Mouse (Mus musculus) midbrain, embryonic 12.5 days (tissue): ENCODE results near the gene Rab3gap2. TPM values are rescaled to one million over a fixed set of nuclear protein-coding genes. Genes with fewer than 3 reads are reported as not detected.

Experiments used
- ATAC-seq: fragments of 200-750 bp; cut with Nextera tagmentation; 2 replicates; pipeline ENCODE4 v1.8.0; 2017; ENCODE audit warnings: low read depth, moderate TSS enrichment, moderate library complexity; ENCODE audit not compliant: low FRiP score
- H3K27ac ChIP-seq: fragments of 300-500 bp; sonication (generic); replicated peaks from 2 replicates; pipeline ENCODE4 v1.5.1; 2016; ENCODE audit warnings: mild to moderate bottlenecking
- H3K27me3 ChIP-seq: fragments of 300-500 bp; sonication (generic); 2 replicates; pipeline ENCODE4 v1.6.1; 2016; ENCODE audit warnings: mild to moderate bottlenecking
- H3K36me3 ChIP-seq: fragments of 300-500 bp; sonication (generic); 2 replicates; pipeline ENCODE4 v1.6.1; 2016
- H3K4me1 ChIP-seq: fragments of 300-500 bp; sonication (generic); 2 replicates; pipeline ENCODE4 v1.6.1; 2016
- H3K4me2 ChIP-seq: fragments of 300-500 bp; sonication (generic); replicated peaks from 2 replicates; pipeline ENCODE4 v1.6.1; 2016; ENCODE audit warnings: mild to moderate bottlenecking, moderate library complexity
- H3K4me3 ChIP-seq: fragments of 300-500 bp; sonication (generic); 2 replicates; pipeline ENCODE4 v1.5.1; 2016; ENCODE audit warnings: mild to moderate bottlenecking
- H3K9ac ChIP-seq: fragments of 300-500 bp; sonication (generic); replicated peaks from 2 replicates; pipeline ENCODE4 v1.6.1; 2016; ENCODE audit warnings: mild to moderate bottlenecking, moderate library complexity
- H3K9me3 ChIP-seq: fragments of 300-500 bp; sonication (generic); 2 replicates; pipeline ENCODE4 v1.6.1; 2016; ENCODE audit warnings: mild to moderate bottlenecking
- WGBS: fragments of 180-500 bp; shearing (Covaris S2); methylation state at CpG from one replicate; pipeline ENCODE4 v1.1.7; 2016; 5-methylcytosine and 5-hydroxymethylcytosine counted together
- polyA plus RNA-seq: library from polyadenylated mRNA; unstranded; fragments of >200 nt; fragmentation: Nextera tagmentation; extraction: Ambion mirVana; gene quantifications from 2 replicates; pipeline ENCODE4 v1.2.1, GENCODE M21; 2016

Rab3gap2 gene
- polyA plus RNA-seq, 1 experiment from 2014 or later: 25.0 TPM

GRCm38 (mm10) chr1:185268675-185269074 is 64.8 kb downstream of the Rab3gap2 start:
- Histone ChIP-seq H3K9me3 (no peaks in the 10 kb centered on the region), H3K4me2 (no peak overlapping the region), H3K36me3 (peaks cover 81% of the 10 kb centered on the region), H3K4me1 (no peaks in the 10 kb centered on the region), H3K27me3 (no peaks in the 10 kb centered on the region), H3K27ac (no peak overlapping the region), H3K4me3 (no peak overlapping the region), H3K9ac (no peak overlapping the region)
- ATAC-seq: no peak
- 82% methylated on average over 4 of the region's 4 CpGs for WGBS

- Histone ChIP-seq H3K4me1 (no peaks in the 10 kb centered on the region), H3K4me2 (no peak overlapping the region), H3K4me3 (no peak overlapping the region), H3K27me3 (no peaks in the 10 kb centered on the region), H3K9me3 (no peaks in the 10 kb centered on the region), H3K27ac (no peak overlapping the region), H3K9ac (no peak overlapping the region), H3K36me3 (peaks cover 72% of the 10 kb centered on the region)
- no peak for ATAC-seq
- 91% methylated on average over 8 of the region's 8 CpGs for WGBS
Observed at GRCm38 (mm10) chr1:185270403-185271097, 66.6 kb downstream of the Rab3gap2 start.

- no peak overlapping the region for H3K4me2 ChIP-seq
- H3K27ac ChIP-seq: no peak overlapping the region
- peaks cover 75% of the 10 kb centered on the region for H3K36me3 ChIP-seq
- H3K4me3 ChIP-seq: no peak overlapping the region
- WGBS: 94% methylated on average over 9 of the region's 9 CpGs
- no peak overlapping the region for H3K9ac ChIP-seq
- H3K4me1 ChIP-seq: no peaks in the 10 kb centered on the region
- no peaks in the 10 kb centered on the region for H3K27me3 ChIP-seq
- no peak for ATAC-seq
- H3K9me3 ChIP-seq: no peaks in the 10 kb centered on the region
Observed at GRCm38 (mm10) chr1:185271373-185271772, 67.5 kb downstream of the Rab3gap2 start.

- no peak overlapping the region for H3K4me2 ChIP-seq
- WGBS: 90% methylated on average over 5 of the region's 5 CpGs
- H3K4me1 ChIP-seq: no peaks in the 10 kb centered on the region
- no peaks in the 10 kb centered on the region for H3K27me3 ChIP-seq
- no peak overlapping the region for H3K27ac ChIP-seq
- H3K36me3 ChIP-seq: peaks cover 78% of the 10 kb centered on the region
- no peak for ATAC-seq
- H3K9me3 ChIP-seq: no peaks in the 10 kb centered on the region
- H3K4me3 ChIP-seq: no peak overlapping the region
- no peak overlapping the region for H3K9ac ChIP-seq
Observed at GRCm38 (mm10) chr1:185274819-185275545, 71.1 kb downstream of the Rab3gap2 start.

GRCm38 (mm10) chr1:185275976-185276375 is 72.1 kb downstream of the Rab3gap2 start:
- Histone ChIP-seq H3K9ac (no peak overlapping the region), H3K27me3 (no peaks in the 10 kb centered on the region), H3K27ac (no peak overlapping the region), H3K4me1 (no peaks in the 10 kb centered on the region), H3K36me3 (peaks cover 82% of the 10 kb centered on the region), H3K4me2 (no peak overlapping the region), H3K9me3 (no peaks in the 10 kb centered on the region), H3K4me3 (no peak overlapping the region)
- ATAC-seq: no peak
- 95% methylated on average over 7 of the region's 7 CpGs for WGBS

GRCm38 (mm10) chr1:185277022-185277421 is 73.1 kb downstream of the Rab3gap2 start:
- Histone ChIP-seq H3K4me1 (no peaks in the 10 kb centered on the region), H3K9ac (no peak overlapping the region), H3K4me2 (no peak overlapping the region), H3K36me3 (peaks cover 82% of the 10 kb centered on the region), H3K27ac (no peak overlapping the region), H3K4me3 (no peak overlapping the region), H3K27me3 (no peaks in the 10 kb centered on the region), H3K9me3 (no peaks in the 10 kb centered on the region)
- WGBS: 90% methylated on average over 11 of the region's 11 CpGs
- ATAC-seq: no peak

- Histone ChIP-seq H3K9me3 (no peaks in the 10 kb centered on the region), H3K36me3 (peaks cover 84% of the 10 kb centered on the region), H3K27ac (no peak overlapping the region), H3K4me3 (no peak overlapping the region), H3K9ac (no peak overlapping the region), H3K4me1 (no peaks in the 10 kb centered on the region), H3K4me2 (no peak overlapping the region), H3K27me3 (no peaks in the 10 kb centered on the region)
- 91% methylated on average over 9 of the region's 9 CpGs for WGBS
- no peak for ATAC-seq
Observed at GRCm38 (mm10) chr1:185279288-185279687, 75.4 kb downstream of the Rab3gap2 start.

GRCm38 (mm10) chr1:185280616-185281015 is 76.7 kb downstream of the Rab3gap2 start:
- no peaks in the 10 kb centered on the region for H3K9me3 ChIP-seq
- H3K4me1 ChIP-seq: no peaks in the 10 kb centered on the region; the same call in 1 of the 2 replicates
- H3K36me3 ChIP-seq: peaks cover 89% of the 10 kb centered on the region
- no peak overlapping the region for H3K9ac ChIP-seq
- no peak overlapping the region for H3K4me3 ChIP-seq
- no peak overlapping the region for H3K27ac ChIP-seq
- 99% methylated on average over 4 of the region's 4 CpGs for WGBS
- no peak for ATAC-seq
- H3K4me2 ChIP-seq: no peak overlapping the region
- H3K27me3 ChIP-seq: no peaks in the 10 kb centered on the region

- WGBS: 96% methylated on average over 11 of the region's 11 CpGs
- Histone ChIP-seq H3K4me2 (no peak overlapping the region), H3K9me3 (no peaks in the 10 kb centered on the region), H3K4me1 (no peaks in the 10 kb centered on the region; the same call in 1 of the 2 replicates), H3K4me3 (no peak overlapping the region), H3K36me3 (peaks cover 94% of the 10 kb centered on the region), H3K9ac (no peak overlapping the region), H3K27ac (no peak overlapping the region), H3K27me3 (no peaks in the 10 kb centered on the region)
- no peak for ATAC-seq
Observed at GRCm38 (mm10) chr1:185282846-185283245, 78.9 kb downstream of the Rab3gap2 start.

- Histone ChIP-seq H3K4me1 (no peaks in the 10 kb centered on the region; the same call in 1 of the 2 replicates), H3K4me3 (no peak overlapping the region), H3K36me3 (peaks cover 92% of the 10 kb centered on the region), H3K4me2 (no peak overlapping the region), H3K27me3 (no peaks in the 10 kb centered on the region), H3K9me3 (no peaks in the 10 kb centered on the region), H3K9ac (no peak overlapping the region), H3K27ac (no peak overlapping the region)
- 93% methylated on average over 15 of the region's 15 CpGs for WGBS
- ATAC-seq: no peak
Observed at GRCm38 (mm10) chr1:185283247-185283646, 79.3 kb downstream of the Rab3gap2 start.

GRCm38 (mm10) chr1:185284740-185285139 is 80.8 kb downstream of the Rab3gap2 start:
- no peak for ATAC-seq
- Histone ChIP-seq H3K4me2 (no peak overlapping the region), H3K27ac (no peak overlapping the region), H3K9ac (no peak overlapping the region), H3K4me1 (no peaks in the 10 kb centered on the region; the same call in 1 of the 2 replicates), H3K9me3 (no peaks in the 10 kb centered on the region), H3K36me3 (peaks cover 81% of the 10 kb centered on the region), H3K27me3 (no peaks in the 10 kb centered on the region), H3K4me3 (no peak overlapping the region)
- 93% methylated on average over 4 of the region's 4 CpGs for WGBS

- H3K9ac ChIP-seq: no peak overlapping the region
- no peaks in the 10 kb centered on the region for H3K27me3 ChIP-seq
- H3K36me3 ChIP-seq: peaks cover 80% of the 10 kb centered on the region
- H3K27ac ChIP-seq: no peak overlapping the region
- no peaks in the 10 kb centered on the region for H3K9me3 ChIP-seq
- no peak overlapping the region for H3K4me3 ChIP-seq
- 95% methylated on average over 4 of the region's 4 CpGs for WGBS
- no peaks in the 10 kb centered on the region; the same call in 1 of the 2 replicates for H3K4me1 ChIP-seq
- ATAC-seq: no peak
- H3K4me2 ChIP-seq: no peak overlapping the region
Observed at GRCm38 (mm10) chr1:185285171-185285570, 81.3 kb downstream of the Rab3gap2 start.
